Mouse (Mus musculus) neural tube, embryonic 11.5 days (tissue): ENCODE data around the gene Stk24. TPM values are rescaled to one million over a fixed set of nuclear protein-coding genes. Genes with fewer than 3 reads are reported as not detected.

Experiments
- ATAC-seq: fragments of 200-750 bp; cut with Nextera tagmentation; 2 replicates; pipeline ENCODE4 v1.8.0; 2017; ENCODE audit warnings: moderate number of reproducible peaks, mild to moderate bottlenecking, moderate TSS enrichment, moderate library complexity; ENCODE audit not compliant: insufficient read depth, low FRiP score, low TSS enrichment
- DNase-seq: peaks from one replicate; pipeline ENCODE4 v3.0.0-alpha.2; 2015; ENCODE audit warnings: low spot score
- H3K27ac ChIP-seq: fragments of 300-500 bp; sonication (generic); 2 replicates; pipeline ENCODE4 v1.5.1; 2014; ENCODE audit warnings: low read depth, mild to moderate bottlenecking, low read length
- H3K27me3 ChIP-seq: fragments of 300-500 bp; sonication (generic); 2 replicates; pipeline ENCODE4 v1.6.1; 2014; ENCODE audit warnings: mild to moderate bottlenecking, low read length, mixed read lengths; ENCODE audit not compliant: control insufficient read depth, insufficient read depth
- H3K36me3 ChIP-seq: fragments of 300-500 bp; sonication (generic); 2 replicates; pipeline ENCODE4 v1.6.1; 2014; ENCODE audit warnings: mild to moderate bottlenecking, low read length, moderate library complexity, mixed read lengths; ENCODE audit not compliant: control insufficient read depth, insufficient read depth
- H3K4me1 ChIP-seq: fragments of 300-500 bp; sonication (generic); 2 replicates; pipeline ENCODE4 v1.6.1; 2014; ENCODE audit warnings: low read length, mixed read lengths; ENCODE audit not compliant: control insufficient read depth, insufficient read depth
- H3K4me2 ChIP-seq: fragments of 300-500 bp; sonication (generic); 2 replicates; pipeline ENCODE4 v1.6.1; 2014; ENCODE audit warnings: low read depth, mild to moderate bottlenecking, moderate library complexity
- H3K4me3 ChIP-seq: fragments of 300-500 bp; sonication (generic); 2 replicates; pipeline ENCODE4 v1.5.1; 2014; ENCODE audit warnings: low read depth, low read length
- H3K9ac ChIP-seq: fragments of 300-500 bp; sonication (generic); 2 replicates; pipeline ENCODE4 v1.6.1; 2014; ENCODE audit warnings: mild to moderate bottlenecking, low read length
- H3K9me3 ChIP-seq: fragments of 300-500 bp; sonication (generic); 2 replicates; pipeline ENCODE4 v1.6.1; 2016; ENCODE audit warnings: low read length; ENCODE audit not compliant: control insufficient read depth
- WGBS: fragments of 180-500 bp; shearing (Covaris S2); extraction: QIAGEN DNeasy Blood & Tissue Kit; methylation state at CpG from one replicate; pipeline ENCODE4 v1.1.7; 2014; 5-methylcytosine and 5-hydroxymethylcytosine counted together
- polyA plus RNA-seq: library from polyadenylated mRNA; unstranded; fragments of >200 nt; fragmentation: Nextera tagmentation; extraction: Ambion mirVana; gene quantifications from 2 replicates; pipeline ENCODE4 v1.2.1, GENCODE M21; 2014

Stk24 gene
- polyA plus RNA-seq, 1 experiment from 2014 or later, result 38.1 TPM

GRCm38 (mm10) chr14:121251708-121252107 is 128.1 kb downstream of the Stk24 start:
- H3K9ac ChIP-seq, result no peak overlapping the region
- no peak overlapping the region for H3K4me2 ChIP-seq
- no peaks in the 10 kb centered on the region for H3K27me3 ChIP-seq
- H3K4me3 ChIP-seq, result no peak overlapping the region
- 65% methylated on average over 4 of the region's 4 CpGs for WGBS
- DNase-seq (no peak), ATAC-seq (no peak)
- H3K9me3 ChIP-seq, result no peaks in the 10 kb centered on the region
- no peak overlapping the region for H3K27ac ChIP-seq
- 0 out of 2 replicates have a peak, but pooled peaks cover 3% of the 10 kb centered on the region for H3K4me1 ChIP-seq
- H3K36me3 ChIP-seq, result no peaks in the 10 kb centered on the region; the same call in 1 of the 2 replicates

DNA sequence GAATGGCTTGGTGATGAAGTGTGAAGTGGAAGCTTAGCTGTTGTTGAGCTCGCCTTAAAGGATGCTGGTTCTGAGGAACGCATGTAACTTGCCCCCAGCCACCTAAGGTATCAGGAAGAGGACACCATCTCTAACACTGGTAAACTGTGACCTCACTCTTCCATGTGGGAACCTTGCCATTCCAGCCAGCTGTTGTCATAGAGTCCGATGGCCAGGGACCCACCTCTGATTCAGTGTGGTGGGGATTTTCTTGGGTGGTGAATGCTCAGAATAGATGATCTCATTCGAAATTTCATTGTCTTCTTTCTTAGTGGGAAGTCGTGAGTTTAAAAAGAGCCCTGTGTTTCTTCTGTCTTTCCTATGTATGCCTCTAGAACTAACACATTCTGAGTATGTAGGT is 128.7 kb downstream of the Stk24 start:
- H3K4me1 ChIP-seq, result 0 out of 2 replicates have a peak, but pooled peaks cover 3% of the 10 kb centered on the region
- no peak for ATAC-seq
- no peak overlapping the region for H3K9ac ChIP-seq
- no peak overlapping the region for H3K4me3 ChIP-seq
- no peak overlapping the region for H3K27ac ChIP-seq
- H3K4me2 ChIP-seq, result no peak overlapping the region
- DNase-seq, result no peak
- no peaks in the 10 kb centered on the region for H3K27me3 ChIP-seq
- H3K36me3 ChIP-seq, result no peaks in the 10 kb centered on the region; the same call in 1 of the 2 replicates
- 82% methylated on average over 5 of the region's 5 CpGs for WGBS
- no peaks in the 10 kb centered on the region for H3K9me3 ChIP-seq

DNA sequence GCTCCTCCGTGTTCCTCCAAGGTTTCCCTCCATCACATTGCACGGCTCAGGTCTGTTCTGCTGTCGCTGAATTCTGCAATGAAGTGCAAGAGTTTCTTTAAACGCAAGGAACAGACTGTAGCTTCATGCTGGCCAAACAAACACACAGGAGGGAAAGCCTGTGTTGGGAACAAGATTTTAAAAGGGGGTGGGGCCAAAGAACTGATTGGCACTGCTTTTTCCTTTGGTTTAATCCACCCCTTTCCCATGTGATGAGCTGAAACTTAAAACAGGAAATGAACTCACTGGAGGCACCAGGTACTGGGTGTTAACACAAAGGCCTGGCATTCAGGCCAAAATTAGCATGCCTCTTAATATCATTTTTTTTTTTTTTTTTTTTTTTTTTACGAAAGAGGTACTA is 131.5 kb downstream of the Stk24 start:
- no peak overlapping the region for H3K4me3 ChIP-seq
- H3K4me2 ChIP-seq, result no peak overlapping the region
- DNase-seq (no peak), ATAC-seq (no peak)
- 86% methylated on average over 5 of the region's 5 CpGs for WGBS
- no peak overlapping the region for H3K27ac ChIP-seq
- no peaks in the 10 kb centered on the region; the same call in none of the 2 replicates for H3K36me3 ChIP-seq
- H3K27me3 ChIP-seq, result no peaks in the 10 kb centered on the region
- H3K9me3 ChIP-seq, result no peaks in the 10 kb centered on the region
- H3K4me1 ChIP-seq, result 0 out of 2 replicates have a peak, but pooled peaks cover 3% of the 10 kb centered on the region
- no peak overlapping the region for H3K9ac ChIP-seq

- H3K9me3 ChIP-seq, result no peaks in the 10 kb centered on the region
- no peak overlapping the region for H3K4me3 ChIP-seq
- DNase-seq, result no peak
- no peaks in the 10 kb centered on the region for H3K27me3 ChIP-seq
- H3K9ac ChIP-seq, result no peak overlapping the region
- no peak overlapping the region for H3K27ac ChIP-seq
- WGBS, result 48% methylated on average over 7 of the region's 7 CpGs
- no peak overlapping the region for H3K4me2 ChIP-seq
- no peak for ATAC-seq
- H3K36me3 ChIP-seq, result no peaks in the 10 kb centered on the region; the same call in none of the 2 replicates
- H3K4me1 ChIP-seq, result 0 out of 2 replicates have a peak, but pooled peaks cover 3% of the 10 kb centered on the region
Measured at GRCm38 (mm10) chr14:121247287-121247686, 132.5 kb downstream of the Stk24 start.

DNA sequence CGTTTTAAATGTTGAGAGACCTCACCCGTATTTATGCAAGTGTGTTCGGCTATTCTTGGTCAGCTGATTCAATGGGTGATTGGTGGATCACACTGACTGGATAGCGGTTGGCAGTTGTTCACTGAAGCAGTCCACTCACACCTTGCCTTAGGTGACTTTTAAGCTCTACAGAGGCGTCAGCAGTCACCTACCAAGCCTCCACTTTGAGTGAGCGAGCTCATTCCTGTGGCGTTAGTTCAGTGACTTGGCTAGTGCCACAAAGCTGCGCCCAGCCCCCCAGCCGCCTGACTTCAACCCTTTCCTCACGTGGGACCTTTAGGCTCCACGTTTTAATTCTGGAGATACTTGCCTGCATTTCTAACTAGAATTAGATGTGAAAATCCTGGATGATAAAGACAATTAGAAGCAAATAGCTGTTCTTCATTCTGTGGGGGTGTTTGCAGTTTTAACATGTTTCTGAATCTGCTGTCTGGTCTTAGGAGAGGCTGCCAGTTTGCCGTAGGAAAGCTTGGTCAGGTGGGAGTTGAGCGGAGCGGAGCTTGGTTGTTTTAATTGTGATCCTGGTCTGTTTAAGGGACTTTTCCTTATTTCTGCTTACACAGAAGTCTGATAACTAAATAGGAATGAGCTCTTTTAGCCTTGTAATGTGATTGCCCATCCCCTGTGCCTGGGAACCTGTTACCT is 133.6 kb downstream of the Stk24 start:
- ATAC-seq (no peak), DNase-seq (no peak)
- 0 out of 2 replicates have a peak, but pooled peaks cover 3% of the 10 kb centered on the region for H3K4me1 ChIP-seq
- no peaks in the 10 kb centered on the region for H3K9me3 ChIP-seq
- no peak overlapping the region for H3K9ac ChIP-seq
- no peak overlapping the region for H3K27ac ChIP-seq
- no peak overlapping the region for H3K4me2 ChIP-seq
- H3K27me3 ChIP-seq, result no peaks in the 10 kb centered on the region
- H3K36me3 ChIP-seq, result no peaks in the 10 kb centered on the region; the same call in none of the 2 replicates
- WGBS, result 83% methylated on average over 14 of the region's 14 CpGs
- H3K4me3 ChIP-seq, result no peak overlapping the region

GRCm38 (mm10) chr14:121244104-121244503 is 135.7 kb downstream of the Stk24 start:
- H3K4me2 ChIP-seq, result no peak overlapping the region
- no peak overlapping the region for H3K27ac ChIP-seq
- peaks cover 4% of the 10 kb centered on the region; the same call in 1 of the 2 replicates for H3K36me3 ChIP-seq
- no peaks in the 10 kb centered on the region for H3K9me3 ChIP-seq
- H3K4me1 ChIP-seq, result 0 out of 2 replicates have a peak, but pooled peaks cover 3% of the 10 kb centered on the region
- H3K27me3 ChIP-seq, result no peaks in the 10 kb centered on the region
- DNase-seq, result no peak
- no peak overlapping the region for H3K4me3 ChIP-seq
- 95% methylated on average over 15 of the region's 15 CpGs for WGBS
- no peak for ATAC-seq
- H3K9ac ChIP-seq, result no peak overlapping the region

- no peak overlapping the region for H3K4me2 ChIP-seq
- H3K4me3 ChIP-seq, result no peak overlapping the region
- H3K27me3 ChIP-seq, result no peaks in the 10 kb centered on the region
- no peak for ATAC-seq
- DNase-seq, result no peak
- no peak overlapping the region for H3K27ac ChIP-seq
- H3K9me3 ChIP-seq, result no peaks in the 10 kb centered on the region
- H3K9ac ChIP-seq, result no peak overlapping the region
- WGBS, result 82% methylated on average over 8 of the region's 8 CpGs
- H3K36me3 ChIP-seq, result peaks cover 4% of the 10 kb centered on the region; the same call in 1 of the 2 replicates
- no peaks in the 10 kb centered on the region for H3K4me1 ChIP-seq
Measured at GRCm38 (mm10) chr14:121239386-121239785, 140.4 kb downstream of the Stk24 start.

DNA sequence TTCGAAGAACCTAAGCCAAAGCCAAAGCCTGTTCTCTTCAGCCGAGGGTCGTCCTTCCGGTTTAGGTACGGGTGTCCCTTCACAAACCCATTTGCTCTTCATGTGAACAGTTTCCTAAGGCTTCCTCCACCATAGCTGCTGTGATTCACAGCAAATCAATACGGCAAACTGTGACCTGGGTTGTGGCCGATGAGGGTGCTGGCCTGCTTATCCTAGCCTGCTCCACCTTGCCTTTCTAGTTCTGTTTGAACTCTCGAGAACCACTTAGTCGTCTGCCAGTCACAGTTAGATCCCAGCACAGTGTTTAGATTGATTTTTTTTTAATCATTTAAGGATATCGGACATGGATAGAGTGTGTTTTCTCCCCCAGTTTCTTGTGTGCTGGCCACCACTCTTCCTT is 141.1 kb downstream of the Stk24 start:
- H3K4me3 ChIP-seq, result no peak overlapping the region

GRCm38 (mm10) chr14:121236736-121237135 is 143.1 kb downstream of the Stk24 start:
- H3K27me3 ChIP-seq, result no peaks in the 10 kb centered on the region
- DNase-seq (no peak), ATAC-seq (no peak)
- H3K9ac ChIP-seq, result no peak overlapping the region
- no peak overlapping the region for H3K4me2 ChIP-seq
- H3K9me3 ChIP-seq, result no peaks in the 10 kb centered on the region
- WGBS, result 78% methylated on average over 4 of the region's 4 CpGs
- no peak overlapping the region for H3K27ac ChIP-seq
- peaks cover 7% of the 10 kb centered on the region for H3K36me3 ChIP-seq
- no peak overlapping the region for H3K4me3 ChIP-seq
- H3K4me1 ChIP-seq, result no peaks in the 10 kb centered on the region

More for the DNA sequence above, 141.1 kb downstream of the Stk24 start:
- Histone ChIP-seq H3K9ac (no peak overlapping the region), H3K4me2 (no peak overlapping the region), H3K36me3 (peaks cover 4% of the 10 kb centered on the region; the same call in 1 of the 2 replicates), H3K4me1 (no peaks in the 10 kb centered on the region), H3K9me3 (no peaks in the 10 kb centered on the region), H3K27ac (no peak overlapping the region), H3K27me3 (no peaks in the 10 kb centered on the region)
- WGBS, result 93% methylated on average over 10 of the region's 10 CpGs
- DNase-seq (no peak), ATAC-seq (no peak)
